Mouse (Mus musculus): Measurements from ENCODE around the gene Dhx40. TPM values are rescaled to one million over a fixed set of nuclear protein-coding genes. Genes with fewer than 3 reads are reported as not detected.
"Not testable (repeated sequence)": the region's sequence is repeated elsewhere in the genome, so short reads cannot be mapped to it uniquely, and the experiment has no call there.

The Dhx40 gene
- polyA plus RNA-seq, 1 experiment from 2014 or later, result 44.5 TPM

DNA sequence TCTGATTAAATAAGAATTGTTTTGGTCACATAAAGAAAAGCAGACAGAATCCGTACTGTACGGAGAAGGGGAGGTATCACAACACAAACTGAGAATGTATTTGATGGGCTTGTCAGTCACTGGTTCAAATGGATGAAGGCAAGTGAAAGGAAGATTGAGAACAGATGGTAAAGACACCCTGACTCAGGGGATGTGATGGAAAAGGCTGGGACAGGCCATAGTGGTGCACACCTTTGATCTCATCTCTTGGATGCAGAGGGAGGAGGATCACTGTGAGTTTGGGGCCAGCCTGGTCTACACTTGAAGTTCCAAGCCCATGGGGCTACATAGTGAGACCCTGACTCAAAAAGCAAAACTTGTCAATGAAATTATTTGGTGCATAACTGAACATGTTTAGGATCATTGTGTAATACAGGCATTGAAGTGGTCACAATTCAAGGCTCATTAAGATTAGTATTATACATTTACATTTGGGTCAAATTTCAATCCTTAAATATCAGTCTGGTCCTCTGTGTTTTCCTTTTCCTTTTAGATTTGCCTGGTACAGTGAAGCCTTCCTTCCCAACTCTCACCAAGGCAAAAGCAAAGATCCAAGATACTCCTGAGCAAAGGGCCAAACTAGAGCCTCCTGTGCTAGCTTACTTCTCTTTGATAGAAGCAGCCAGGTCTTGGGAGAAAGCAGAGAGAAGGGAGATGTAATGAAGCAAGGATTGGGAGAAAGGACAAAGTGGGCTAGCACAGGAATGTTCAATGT is 3.2 kb upstream of the Dhx40 start:
- ATAC-seq (ENCODE audit: low FRiP score, low TSS enrichment), result no peak
- WGBS, result 86% methylated on average over 2 of the region's 2 CpGs

DNA sequence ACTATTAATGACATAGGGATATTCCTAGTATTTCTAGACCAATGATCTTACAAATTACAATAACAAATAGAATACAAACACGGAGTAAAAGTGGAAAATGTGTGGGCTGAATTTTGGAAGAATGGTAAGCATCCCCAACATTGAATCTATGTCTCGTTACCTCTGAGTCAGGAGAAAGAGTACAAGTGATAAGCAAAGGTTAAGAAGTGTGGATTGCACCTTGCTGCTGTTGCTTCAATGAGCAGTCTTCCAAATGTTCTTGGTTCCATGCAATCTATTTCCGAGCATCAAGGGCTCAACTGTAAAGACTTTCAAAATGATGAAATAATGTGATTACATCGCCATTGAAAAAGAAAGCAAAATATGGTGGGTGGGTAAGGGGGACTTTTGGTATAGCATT is 2.3 kb upstream of the Dhx40 start:
- WGBS, result 73% methylated on average over 4 of the region's 4 CpGs
- Histone ChIP-seq H3K4me2 (replicated peaks; ENCODE audit: low read depth, low read length) (no peak overlapping the region), H3K36me3 (ENCODE audit: control insufficient read depth, insufficient read depth, low read length) (no peaks in the 10 kb centered on the region; the same call in 1 of the 2 replicates), H3K27me3 (ENCODE audit: control insufficient read depth, insufficient read depth, low read length) (no peaks in the 10 kb centered on the region), H3K9ac (ENCODE audit: low read depth, low read length) (no peak overlapping the region), H3K9me3 (ENCODE audit: control insufficient read depth, low read length) (no peaks in the 10 kb centered on the region), H3K4me3 (ENCODE audit: low read length) (no peak overlapping the region), H3K27ac (ENCODE audit: low read depth, low read length) (no peak overlapping the region), H3K4me1 (ENCODE audit: control insufficient read depth, insufficient read depth, low read length) (no peaks in the 10 kb centered on the region)
- ATAC-seq (ENCODE audit: low FRiP score, low TSS enrichment), result no peak

More for the DNA sequence above, 3.2 kb upstream of the Dhx40 start:
- H3K36me3 ChIP-seq (ENCODE audit: control insufficient read depth, insufficient read depth, low read length), result no peaks in the 10 kb centered on the region
- H3K4me1 ChIP-seq (ENCODE audit: control insufficient read depth, insufficient read depth, low read length), result no peaks in the 10 kb centered on the region
- H3K9me3 ChIP-seq (ENCODE audit: control insufficient read depth, low read length), result no peaks in the 10 kb centered on the region
- no peak overlapping the region for H3K9ac ChIP-seq (ENCODE audit: low read depth, low read length)
- no peak overlapping the region for H3K4me2 ChIP-seq (replicated peaks; ENCODE audit: low read depth, low read length)
- no peaks in the 10 kb centered on the region for H3K27me3 ChIP-seq (ENCODE audit: control insufficient read depth, insufficient read depth, low read length)
- no peak overlapping the region for H3K27ac ChIP-seq (ENCODE audit: low read depth, low read length)
- H3K4me3 ChIP-seq (ENCODE audit: low read length), result no peak overlapping the region

DNA sequence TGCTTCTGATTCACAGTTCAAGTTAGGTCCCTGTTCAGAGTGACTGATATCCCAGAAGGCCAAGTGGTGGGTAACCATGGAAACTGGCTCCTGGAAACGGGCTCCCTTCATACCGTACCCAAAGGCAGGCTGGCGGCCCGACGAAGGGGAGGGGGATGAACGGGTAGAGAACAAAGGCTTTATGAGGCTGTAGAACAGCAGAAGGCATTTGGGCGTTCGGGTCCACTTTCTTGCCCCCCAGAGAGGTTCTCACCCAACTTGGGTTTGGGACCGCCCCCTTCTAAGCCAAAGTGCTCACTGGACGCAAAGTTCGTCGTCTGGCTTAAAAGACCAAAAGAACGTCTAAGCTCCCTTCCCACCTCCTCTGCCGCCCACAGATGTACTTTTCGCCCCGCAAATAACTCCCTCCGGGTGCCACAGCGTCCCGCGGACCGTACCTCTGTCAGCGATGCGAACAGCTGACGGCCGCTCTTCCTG is 507 bp downstream of the Dhx40 start:
- Histone ChIP-seq H3K27ac (ENCODE audit: low read depth, low read length) (peak overlapping the region; percentile 78), H3K4me2 (replicated peaks; ENCODE audit: low read depth, low read length) (peak overlapping the region; percentile 67), H3K36me3 (ENCODE audit: control insufficient read depth, insufficient read depth, low read length) (peaks cover 23% of the 10 kb centered on the region; the same call in 1 of the 2 replicates), H3K9me3 (ENCODE audit: control insufficient read depth, low read length) (no peaks in the 10 kb centered on the region), H3K9ac (ENCODE audit: low read depth, low read length) (peak overlapping the region; percentile 76), H3K4me3 (ENCODE audit: low read length) (peak overlapping the region; percentile 100), H3K4me1 (ENCODE audit: control insufficient read depth, insufficient read depth, low read length) (no peaks in the 10 kb centered on the region), H3K27me3 (ENCODE audit: control insufficient read depth, insufficient read depth, low read length) (no peaks in the 10 kb centered on the region)
- ATAC-seq (ENCODE audit: low FRiP score, low TSS enrichment), result peak; percentile 81
- WGBS, result under 1% methylated on average over 25 of the region's 25 CpGs

DNA sequence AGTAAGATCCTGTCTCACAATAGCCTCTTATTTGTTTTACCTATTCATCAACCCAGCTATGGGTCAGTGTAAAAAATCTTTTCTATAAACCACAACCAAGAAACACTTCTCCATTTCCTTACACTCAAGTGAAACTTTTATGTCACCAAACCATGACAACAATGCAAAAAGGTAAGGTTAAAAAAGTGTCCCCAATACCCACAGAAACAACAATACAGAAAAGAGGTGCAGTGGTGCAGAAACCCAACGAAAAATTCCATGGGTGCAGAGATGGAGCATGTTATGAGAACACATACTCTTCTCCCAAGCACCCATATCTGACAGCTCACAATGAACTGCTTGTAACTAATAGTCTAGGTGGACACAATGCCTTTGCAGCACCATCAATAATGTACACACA is 13.4 kb downstream of the Dhx40 start:
- H3K9me3 ChIP-seq (ENCODE audit: control insufficient read depth, low read length), result no peaks in the 10 kb centered on the region
- no peak overlapping the region for H3K4me2 ChIP-seq (replicated peaks; ENCODE audit: low read depth, low read length)
- WGBS, result 74% methylated on average over 1 of the region's 1 CpGs
- H3K36me3 ChIP-seq (ENCODE audit: control insufficient read depth, insufficient read depth, low read length), result peaks cover 59% of the 10 kb centered on the region
- H3K9ac ChIP-seq (ENCODE audit: low read depth, low read length), result no peak overlapping the region
- H3K27me3 ChIP-seq (ENCODE audit: control insufficient read depth, insufficient read depth, low read length), result no peaks in the 10 kb centered on the region
- no peak for ATAC-seq (ENCODE audit: low FRiP score, low TSS enrichment)
- no peak overlapping the region for H3K4me3 ChIP-seq (ENCODE audit: low read length)
- no peaks in the 10 kb centered on the region for H3K4me1 ChIP-seq (ENCODE audit: control insufficient read depth, insufficient read depth, low read length)
- H3K27ac ChIP-seq (ENCODE audit: low read depth, low read length), result no peak overlapping the region

GRCm38 (mm10) chr11:86787436-86787835 is 20.1 kb downstream of the Dhx40 start:
- H3K4me2 ChIP-seq (replicated peaks; ENCODE audit: low read depth, low read length); H3K9ac ChIP-seq (ENCODE audit: low read depth, low read length); H3K27ac ChIP-seq (ENCODE audit: low read depth, low read length); H3K9me3 ChIP-seq (ENCODE audit: control insufficient read depth, low read length); H3K27me3 ChIP-seq (ENCODE audit: control insufficient read depth, insufficient read depth, low read length); H3K4me1 ChIP-seq (ENCODE audit: control insufficient read depth, insufficient read depth, low read length); ATAC-seq (ENCODE audit: low FRiP score, low TSS enrichment); H3K4me3 ChIP-seq (ENCODE audit: low read length): not testable (repeated sequence)
- 94% methylated on average over 5 of the region's 5 CpGs for WGBS
- peaks cover 53% of the 10 kb centered on the region for H3K36me3 ChIP-seq (ENCODE audit: control insufficient read depth, insufficient read depth, low read length)

- Histone ChIP-seq H3K27ac (ENCODE audit: low read depth, low read length) (no peak overlapping the region), H3K36me3 (ENCODE audit: control insufficient read depth, insufficient read depth, low read length) (peaks cover 43% of the 10 kb centered on the region), H3K4me1 (ENCODE audit: control insufficient read depth, insufficient read depth, low read length) (no peaks in the 10 kb centered on the region), H3K9ac (ENCODE audit: low read depth, low read length) (no peak overlapping the region), H3K4me2 (replicated peaks; ENCODE audit: low read depth, low read length) (no peak overlapping the region), H3K4me3 (ENCODE audit: low read length) (no peak overlapping the region), H3K9me3 (ENCODE audit: control insufficient read depth, low read length) (no peaks in the 10 kb centered on the region), H3K27me3 (ENCODE audit: control insufficient read depth, insufficient read depth, low read length) (no peaks in the 10 kb centered on the region)
- 95% methylated on average over 2 of the region's 2 CpGs for WGBS
- ATAC-seq (ENCODE audit: low FRiP score, low TSS enrichment), result no peak
These were observed 21.8 kb downstream of the Dhx40 start for GRCm38 (mm10) chr11:86785767-86786166.

DNA sequence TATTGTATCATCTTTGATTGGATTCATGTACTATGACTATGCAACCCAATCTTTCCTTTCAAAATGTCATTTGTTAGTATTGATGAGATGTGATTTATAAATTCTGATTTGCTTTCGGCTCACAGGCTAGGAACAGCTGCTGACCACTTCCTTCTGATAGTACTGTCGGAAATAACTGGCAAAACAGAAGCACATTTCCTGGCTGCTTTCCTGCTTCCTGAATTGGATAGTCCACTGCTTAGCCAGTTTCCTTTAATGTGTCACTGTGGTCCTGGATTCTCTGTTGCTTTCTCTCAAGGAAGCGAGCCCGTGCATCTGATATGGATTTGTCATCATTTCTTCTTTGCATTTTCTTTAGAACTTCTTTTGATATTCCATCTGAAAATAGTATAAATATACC is 37.7 kb downstream of the Dhx40 start:
- Histone ChIP-seq H3K4me3 (ENCODE audit: low read length) (no peak overlapping the region), H3K4me1 (ENCODE audit: control insufficient read depth, insufficient read depth, low read length) (no peaks in the 10 kb centered on the region), H3K9ac (ENCODE audit: low read depth, low read length) (no peak overlapping the region), H3K4me2 (replicated peaks; ENCODE audit: low read depth, low read length) (no peak overlapping the region), H3K27ac (ENCODE audit: low read depth, low read length) (no peak overlapping the region), H3K9me3 (ENCODE audit: control insufficient read depth, low read length) (no peaks in the 10 kb centered on the region), H3K36me3 (ENCODE audit: control insufficient read depth, insufficient read depth, low read length) (peaks cover 33% of the 10 kb centered on the region), H3K27me3 (ENCODE audit: control insufficient read depth, insufficient read depth, low read length) (no peaks in the 10 kb centered on the region)
- WGBS, result 88% methylated on average over 4 of the region's 4 CpGs
- ATAC-seq (ENCODE audit: low FRiP score, low TSS enrichment), result no peak

DNA sequence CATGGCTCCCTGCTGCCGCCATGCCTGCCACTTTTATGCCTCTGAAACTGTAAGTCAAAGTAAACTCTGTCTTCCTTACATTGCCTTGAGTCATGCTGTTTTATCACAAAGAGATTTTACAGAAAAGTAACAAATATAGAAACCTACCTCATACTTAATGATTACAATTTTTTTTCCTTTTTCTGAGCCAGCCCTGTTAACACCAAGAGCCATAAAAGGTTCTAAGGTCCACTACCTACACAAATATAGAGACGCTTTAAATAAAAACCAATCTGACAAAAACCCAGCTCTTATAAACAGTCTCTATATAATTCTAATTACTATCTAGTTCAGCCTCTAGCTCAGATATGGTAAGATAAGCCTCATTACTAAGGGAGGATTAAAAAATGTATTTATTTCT is 43.0 kb downstream of the Dhx40 start:
- Histone ChIP-seq H3K9me3 (ENCODE audit: control insufficient read depth, low read length) (no peaks in the 10 kb centered on the region), H3K27ac (ENCODE audit: low read depth, low read length) (no peak overlapping the region), H3K4me1 (ENCODE audit: control insufficient read depth, insufficient read depth, low read length) (no peaks in the 10 kb centered on the region), H3K4me2 (replicated peaks; ENCODE audit: low read depth, low read length) (no peak overlapping the region), H3K27me3 (ENCODE audit: control insufficient read depth, insufficient read depth, low read length) (no peaks in the 10 kb centered on the region), H3K36me3 (ENCODE audit: control insufficient read depth, insufficient read depth, low read length) (0 out of 2 replicates have a peak, but pooled peaks cover 3% of the 10 kb centered on the region), H3K4me3 (ENCODE audit: low read length) (no peak overlapping the region), H3K9ac (ENCODE audit: low read depth, low read length) (no peak overlapping the region)
- 90% methylated on average over 2 of the region's 2 CpGs for WGBS
- ATAC-seq (ENCODE audit: low FRiP score, low TSS enrichment), result no peak

GRCm38 (mm10) chr11:86763127-86763526 is 44.4 kb downstream of the Dhx40 start:
- H3K27ac ChIP-seq (ENCODE audit: low read depth, low read length); ATAC-seq (ENCODE audit: low FRiP score, low TSS enrichment): not testable (repeated sequence)

More at GRCm38 (mm10) chr11:86763127-86763526, 44.4 kb downstream of the Dhx40 start:
- not testable (repeated sequence) for H3K4me1 ChIP-seq (ENCODE audit: control insufficient read depth, insufficient read depth, low read length); H3K9me3 ChIP-seq (ENCODE audit: control insufficient read depth, low read length); H3K9ac ChIP-seq (ENCODE audit: low read depth, low read length); H3K4me2 ChIP-seq (replicated peaks; ENCODE audit: low read depth, low read length); H3K36me3 ChIP-seq (ENCODE audit: control insufficient read depth, insufficient read depth, low read length); H3K4me3 ChIP-seq (ENCODE audit: low read length); H3K27me3 ChIP-seq (ENCODE audit: control insufficient read depth, insufficient read depth, low read length)
- WGBS, result 94% methylated on average over 11 of the region's 11 CpGs

Data from kidney, embryonic 14.5 days (tissue).